Mouse (Mus musculus): Measurements from ENCODE around the gene Ly86.

GRCm38 (mm10) chr13:37311555-37312221, 33.3 kb upstream of the Ly86 start:
- no peak for TF ChIP-seq TAL1 (IDR thresholded peaks at IDR 0.05; ENCODE audit: low read length)
- TF ChIP-seq GATA1 (IDR thresholded peaks at IDR 0.05; ENCODE audit: low read length): no peak
